Mouse (Mus musculus) megakaryocyte, embryonic 14.5 days (primary cell): ENCODE measurements at regions not wholly inside any gene's neighbourhood (a gene's known extent, or its start where the extent isn't known, plus 50 kb on each side); places are given as distances from the start of the nearest gene placed in this dataset.

Experiments used
- FLI1 ChIP-seq: IDR thresholded peaks from 2 replicates; pipeline ENCODE4 v1.6.1; 2012; ENCODE audit warnings: low read length, inconsistent platforms, mixed read lengths
- GATA1 ChIP-seq: IDR thresholded peaks from 3 replicates; pipeline ENCODE4 v1.6.1; 2012; ENCODE audit warnings: mixed read lengths, low read length, inconsistent platforms, borderline replicate concordance

DNA sequence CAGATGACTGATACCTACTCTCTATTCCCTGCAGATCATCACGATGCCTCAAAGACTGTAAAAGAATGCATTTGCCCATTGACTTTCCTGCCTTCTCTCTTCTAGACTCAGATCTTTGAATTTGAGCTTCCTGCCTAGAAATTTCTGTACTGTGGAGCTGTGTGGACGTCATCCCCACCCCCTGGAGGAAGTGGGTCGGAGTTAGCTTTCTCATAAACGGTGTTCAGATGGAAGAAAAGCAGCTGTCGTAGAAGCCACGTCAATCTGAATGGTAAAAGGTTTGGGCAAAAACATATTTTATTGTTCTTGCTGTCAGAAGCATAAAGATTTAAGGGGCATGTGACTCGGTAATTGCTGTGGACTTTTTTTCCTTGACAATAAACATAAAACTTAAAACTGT lies 154.6 kb upstream of the Mvb12b start:
- TF ChIP-seq GATA1 (no peak), FLI1 (no peak)
